Mouse (Mus musculus) layer of hippocampus, postnatal 14 days (tissue): ENCODE measurements around the gene Erc2. TPM values are rescaled to one million over a fixed set of nuclear protein-coding genes. Genes with fewer than 3 reads are reported as not detected.

ENCODE experiments used
- DNase-seq, 2 experiments: peaks; one replicate each; pipeline ENCODE4 v3.0.0; 2021 to 2022; ENCODE audit warnings: low spot score in 2 of 2, mixed read lengths in 1 of 2
- total RNA-seq, 2 experiments: library from RNA; stranded (reverse); gene quantifications; 2 replicates each; pipeline ENCODE4 v1.2.3; 2021

Erc2 gene
- total RNA-seq, 2 experiments from 2014 or later: 252 to 266 TPM

DNA sequence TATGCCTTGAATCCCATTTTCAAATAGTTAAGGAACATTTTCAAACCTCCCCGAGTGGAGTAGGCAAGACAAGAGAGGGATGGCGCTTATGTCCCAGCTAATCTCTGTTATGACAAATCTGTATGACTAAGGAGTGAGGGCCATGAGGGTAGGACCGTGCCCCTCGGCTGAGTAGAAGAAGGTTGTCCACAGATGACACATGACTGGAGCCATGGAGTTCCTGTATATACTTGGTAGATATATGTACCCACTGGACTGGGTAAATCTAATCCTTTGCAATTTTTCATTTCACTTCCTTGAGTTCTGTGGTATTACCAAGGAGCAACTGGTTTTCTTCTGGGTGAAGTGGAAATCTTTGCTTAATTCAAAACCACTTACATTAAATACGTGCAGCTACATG is 872.0 kb downstream of the Erc2 start:
- DNase-seq: no peak

DNA sequence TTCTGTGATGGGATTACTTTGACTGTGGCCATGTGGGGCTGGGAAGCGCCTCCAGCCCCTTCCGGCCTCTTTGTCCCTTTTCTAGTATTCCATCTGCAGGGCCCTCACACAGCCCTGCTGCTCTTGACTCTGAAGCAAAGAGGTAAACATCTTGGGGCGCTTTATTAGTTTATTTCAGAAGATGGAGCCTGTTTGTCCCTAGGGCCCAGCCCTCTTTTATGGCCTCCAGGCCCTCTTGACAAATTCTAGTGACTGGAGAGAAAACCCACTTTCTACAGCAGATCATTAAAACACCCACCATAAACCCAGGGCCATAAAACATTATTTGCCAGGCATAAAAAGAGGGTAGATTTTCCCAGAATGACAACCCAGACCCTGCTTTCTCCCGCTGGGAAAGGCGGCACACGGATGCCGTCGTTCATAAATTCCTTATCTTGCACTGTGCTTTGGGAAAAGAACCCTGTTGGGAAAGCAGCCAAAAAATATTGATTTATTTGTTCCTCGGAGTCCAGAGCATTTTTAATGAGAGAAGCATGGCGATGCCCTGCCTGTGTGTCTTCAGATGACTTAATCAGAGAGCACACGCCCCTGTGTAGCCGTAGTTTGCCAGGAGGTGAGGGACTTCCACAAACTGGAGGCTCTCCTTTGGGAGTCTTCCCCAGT is 879.1 kb downstream of the Erc2 start:
- DNase-seq: no peak

DNA sequence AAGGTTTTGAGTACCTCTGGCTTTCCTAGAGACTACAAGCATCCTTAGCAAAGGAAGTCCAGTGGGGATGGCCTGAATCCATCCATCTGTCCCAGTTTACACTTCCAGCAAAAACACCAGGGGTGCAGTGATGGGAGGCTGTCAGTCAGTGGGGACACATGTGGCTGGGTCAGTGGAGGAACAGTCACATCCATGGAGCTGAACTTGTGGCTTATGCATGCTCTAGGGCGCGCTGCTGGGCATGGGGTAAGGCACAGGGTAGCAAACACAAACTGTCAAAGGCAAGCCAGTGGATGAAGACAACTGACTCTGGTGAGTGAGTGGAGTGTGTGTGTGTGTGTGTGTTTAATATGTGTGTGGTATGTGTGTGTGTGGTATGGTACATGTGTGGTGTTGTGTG is 881.0 kb downstream of the Erc2 start:
- DNase-seq: no peak

DNA sequence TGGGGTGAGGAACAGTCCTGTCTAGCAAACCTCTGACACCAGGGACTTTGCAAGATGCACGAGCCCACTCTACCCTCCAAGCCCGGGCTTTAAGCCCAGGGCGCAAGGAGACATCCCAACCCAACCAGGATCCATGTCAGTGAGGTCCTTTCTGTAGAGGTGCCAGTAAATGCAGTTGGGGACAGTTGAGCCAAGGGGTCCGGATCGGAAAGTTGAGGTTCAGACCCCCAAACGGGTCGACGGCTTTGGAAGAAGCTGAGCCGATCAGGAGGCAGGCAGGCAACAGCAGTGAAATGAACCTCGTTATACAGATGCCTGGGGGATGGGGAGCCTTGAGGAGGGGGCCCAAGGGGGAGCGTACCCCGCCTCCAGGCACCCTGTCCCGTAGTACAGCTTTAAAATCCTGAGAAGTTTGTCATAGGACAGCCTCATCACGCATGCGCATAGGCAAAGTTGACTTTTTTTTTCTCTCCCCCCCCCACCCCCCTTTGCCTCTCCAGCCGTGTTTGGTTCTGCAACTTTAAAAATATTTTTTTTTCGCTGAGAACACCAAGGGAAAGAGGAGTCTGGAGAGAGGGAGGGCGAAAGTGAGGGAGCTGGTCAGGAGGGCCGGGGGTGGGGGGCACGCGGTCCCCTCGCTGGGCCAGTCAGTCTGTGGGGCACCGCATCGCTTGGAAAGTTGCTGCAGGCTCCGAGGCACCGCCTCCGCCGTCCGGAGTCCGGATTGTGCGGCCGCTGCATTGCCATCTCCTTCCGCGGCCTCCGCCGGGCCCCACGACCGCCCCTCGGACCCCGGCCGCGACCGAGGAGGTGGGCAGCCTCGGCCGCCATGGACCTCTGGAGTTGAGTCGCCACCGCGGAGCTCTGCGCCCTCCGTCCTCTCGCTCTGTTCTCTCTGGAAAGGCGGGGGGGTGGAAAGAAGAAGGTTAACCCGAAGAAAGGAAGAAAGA is 882.1 kb downstream of the Erc2 start, which contains the start of gene Wnt5a:
Gene Wnt5a, plus strand, starts transcription at position 650 of the 950 bp plus-strand sequence.
- DNase-seq: peak in 1 of 2 experiments; percentile 27

DNA sequence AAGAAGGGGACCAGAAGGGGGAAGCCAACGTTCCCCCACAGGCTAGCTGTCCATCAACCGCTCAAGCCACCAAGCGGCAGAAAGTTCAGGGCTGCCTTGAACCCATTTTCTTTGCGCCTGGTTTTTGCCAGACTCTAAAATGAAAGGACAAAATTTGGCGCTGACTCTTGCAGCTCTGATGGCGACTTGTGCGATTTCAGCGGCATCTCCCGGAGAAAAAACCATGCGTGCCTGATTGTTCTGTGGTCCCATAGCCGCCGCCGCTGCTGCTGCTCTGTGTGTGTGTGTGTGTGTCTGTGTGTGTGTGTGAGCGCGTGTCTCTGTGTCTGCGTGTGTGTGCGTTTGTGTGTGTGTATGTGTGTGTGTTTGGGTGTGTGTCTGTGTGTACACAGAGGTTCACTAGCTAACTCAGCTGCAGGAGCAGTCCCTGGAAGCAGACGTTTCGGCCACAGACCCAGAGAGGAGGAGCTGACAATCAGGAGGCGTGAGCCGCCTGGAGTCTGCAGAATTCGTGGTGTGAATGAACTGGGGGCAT is 882.9 kb downstream of the Erc2 start:
- peak; percentile 39 to 41 for DNase-seq

DNA sequence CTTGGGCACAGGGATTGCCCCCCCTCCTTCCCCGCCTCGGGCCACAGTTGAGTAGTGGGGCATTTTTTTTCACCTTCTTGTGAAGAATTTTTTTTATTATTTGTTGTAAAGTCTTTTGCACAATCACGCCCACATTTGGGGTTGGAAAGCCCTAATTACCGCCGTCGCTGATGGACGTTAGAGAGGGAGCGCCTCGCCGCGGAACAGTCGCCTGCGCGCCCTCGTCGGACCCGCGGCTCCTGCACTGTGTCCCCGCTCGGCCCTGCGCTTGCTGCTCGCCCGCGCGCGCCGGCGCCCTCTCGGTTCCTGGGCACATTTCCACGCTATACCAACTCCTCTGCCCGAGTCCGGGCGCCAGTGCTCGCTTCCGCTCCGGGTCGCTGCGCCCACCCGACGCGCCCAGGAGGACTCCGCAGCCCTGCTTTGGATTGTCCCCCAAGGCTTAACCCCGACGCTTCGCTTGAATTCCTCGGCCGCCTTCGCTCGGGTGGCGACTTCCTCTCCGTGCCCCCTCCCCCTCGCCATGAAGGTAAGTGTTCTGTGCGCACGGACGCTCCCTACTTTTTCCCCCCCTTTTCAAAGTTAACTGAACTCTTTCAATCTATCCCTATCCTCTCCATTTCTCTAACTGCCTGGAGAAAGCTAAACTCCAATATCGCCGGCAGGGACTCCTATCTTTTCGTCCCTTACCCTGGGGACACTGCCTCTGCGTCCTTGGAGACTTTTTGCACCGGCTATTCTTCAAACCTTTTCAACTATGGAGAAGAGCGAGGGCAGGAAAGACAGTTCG is 883.6 kb downstream of the Erc2 start:
- peak in 1 of 2 experiments; percentile 26 for DNase-seq

DNA sequence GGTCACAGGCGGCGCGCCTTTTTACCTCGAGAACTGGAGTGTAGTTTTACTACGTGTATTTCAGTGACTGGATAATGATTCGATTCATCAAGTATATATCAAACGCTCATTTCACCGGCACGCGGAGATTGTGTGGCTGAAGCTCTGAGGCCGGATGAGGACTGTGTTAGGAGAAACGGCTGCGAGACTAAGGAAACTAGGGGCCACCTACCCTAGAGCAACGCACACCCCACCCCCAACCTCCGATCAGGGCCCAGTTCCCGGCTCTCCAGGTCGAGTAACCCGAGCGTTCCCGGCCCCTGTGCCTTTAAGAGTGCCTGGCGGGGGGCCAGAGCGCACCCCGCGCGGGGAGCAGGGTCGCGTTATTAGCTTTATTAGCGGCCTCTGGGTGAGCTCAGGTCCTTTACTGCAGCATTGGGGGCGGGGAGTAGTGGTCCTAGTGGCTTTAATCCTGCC is 884.2 kb downstream of the Erc2 start:
- DNase-seq: peak; percentile 33 to 56

DNA sequence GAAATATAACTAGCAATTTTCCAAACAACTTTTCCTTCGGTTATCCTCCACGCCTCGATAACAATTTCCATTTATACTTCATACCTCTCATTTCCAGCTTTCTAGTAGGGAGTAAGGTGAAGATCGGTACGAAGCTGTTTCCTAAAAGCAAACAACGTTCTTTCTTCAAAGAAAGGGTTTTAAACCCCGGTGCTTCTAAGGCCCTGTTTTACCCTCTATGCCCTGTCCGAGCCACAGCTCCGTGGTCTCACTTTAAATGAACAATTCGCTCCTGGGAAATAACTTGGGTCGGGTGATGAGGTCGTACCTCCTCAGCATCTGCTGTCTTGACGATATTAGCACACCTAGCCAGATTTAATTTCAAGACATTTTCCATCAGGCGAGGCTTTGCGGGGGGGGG is 884.8 kb downstream of the Erc2 start:
- DNase-seq: no peak

DNA sequence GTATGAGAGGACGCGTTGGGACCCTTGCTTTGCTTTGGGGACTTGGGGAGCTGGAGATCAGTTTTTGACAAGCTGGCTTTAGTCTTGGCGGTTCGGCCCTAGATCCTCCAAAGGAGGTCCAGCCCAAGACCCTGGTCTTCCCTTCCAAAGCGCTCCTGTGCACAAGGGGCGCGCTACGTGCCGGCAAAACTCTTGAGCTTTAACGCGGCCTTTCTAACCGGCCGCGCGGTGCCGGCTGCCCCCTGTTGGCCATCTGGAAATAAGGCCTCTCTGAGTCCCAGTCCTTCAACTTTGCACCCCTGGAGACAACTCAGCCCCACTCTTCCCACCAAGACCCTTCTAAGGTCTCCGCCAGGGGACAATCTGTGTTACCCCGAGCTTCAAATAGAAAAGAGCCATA is 885.2 kb downstream of the Erc2 start:
- DNase-seq: peak; percentile 65 to 75

DNA sequence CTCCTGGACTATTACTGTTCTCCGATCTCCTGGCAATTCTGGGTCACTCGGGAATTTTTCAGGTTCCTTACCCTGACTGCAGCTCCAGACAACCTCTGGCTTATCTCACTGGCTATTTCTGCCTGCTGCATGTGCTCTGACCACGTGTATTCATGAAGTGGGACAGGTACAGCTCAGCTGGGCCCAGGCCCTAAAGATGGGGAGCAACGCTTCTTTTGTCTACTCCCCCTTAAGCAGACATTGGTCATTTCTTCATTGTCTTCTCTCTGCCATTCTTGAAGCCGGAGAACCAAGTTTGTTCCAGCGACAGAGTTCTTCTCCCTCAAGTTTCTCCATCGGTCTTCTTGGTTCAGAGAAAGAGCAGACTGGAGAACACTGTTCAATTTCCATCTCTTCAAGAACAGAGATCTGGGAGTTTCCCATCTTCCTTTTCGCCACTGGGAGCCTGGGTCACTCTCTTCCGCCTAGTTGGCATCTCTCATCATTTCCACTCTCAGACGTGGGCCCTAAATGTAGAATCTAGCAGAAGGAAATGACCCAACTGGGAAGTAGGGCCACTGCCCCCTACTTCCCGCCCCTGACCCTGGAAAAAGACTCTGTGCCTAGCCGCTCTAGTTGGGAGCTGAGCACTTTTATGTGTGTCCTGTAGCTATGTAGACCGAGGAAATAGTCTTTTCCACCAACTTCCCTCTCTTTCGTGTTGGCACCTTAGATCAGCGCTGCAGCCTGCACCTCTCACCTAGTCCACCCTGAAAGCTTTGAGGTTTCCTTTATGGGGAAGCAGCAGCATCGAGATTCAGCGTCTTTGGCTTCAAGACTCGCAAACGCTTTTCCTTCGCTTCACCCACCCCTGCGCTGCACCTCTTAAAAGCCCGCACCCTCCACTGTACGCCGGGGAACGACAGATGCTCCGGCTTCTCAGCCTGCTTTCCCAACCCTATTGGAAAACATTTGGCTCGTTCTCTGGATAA is 886.3 kb downstream of the Erc2 start:
- peak in 1 of 2 experiments; percentile 14 for DNase-seq

DNA sequence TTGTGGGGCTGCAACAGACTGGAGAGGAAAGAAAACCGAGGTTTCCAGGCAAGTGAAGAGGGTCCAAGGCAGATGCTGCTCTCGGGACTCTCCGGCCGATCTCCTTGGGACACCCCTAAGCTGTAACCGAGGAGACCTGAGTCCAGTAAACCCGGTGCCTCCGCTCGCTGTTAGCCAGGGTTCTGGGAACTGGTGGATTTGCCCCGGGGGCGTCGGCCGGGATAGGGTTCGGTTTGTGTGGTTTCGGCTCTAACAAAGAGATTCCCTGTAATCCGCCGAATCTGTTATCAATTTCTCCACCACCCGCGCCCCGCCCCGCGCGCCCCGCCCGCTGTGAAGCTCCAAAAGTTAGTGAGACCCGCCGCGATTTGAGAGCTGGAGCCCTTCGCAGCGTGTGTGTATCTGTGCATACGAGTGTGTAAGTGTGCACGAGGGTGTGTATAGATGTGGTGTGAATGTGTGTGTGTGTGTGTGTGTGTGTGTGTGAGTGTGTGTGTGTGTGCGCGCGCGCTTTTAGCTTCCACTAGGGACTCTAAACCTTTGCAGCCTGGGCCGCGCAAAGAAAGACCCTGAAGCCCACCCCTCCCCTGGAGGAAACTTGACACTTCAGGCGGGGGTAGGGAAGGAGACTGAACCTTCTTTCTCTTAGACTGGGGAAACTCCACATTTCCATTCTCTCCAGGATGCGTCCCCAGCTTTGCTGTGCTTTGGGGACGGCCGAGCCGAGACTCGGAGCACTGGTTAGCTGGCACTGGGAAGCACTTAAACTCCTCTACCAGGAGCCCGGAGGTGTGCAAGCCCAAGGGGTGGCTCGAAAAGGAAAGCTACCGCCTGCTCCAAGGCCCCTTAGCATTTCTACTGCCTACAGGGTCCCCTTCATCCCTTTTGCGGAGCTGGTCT is 887.5 kb downstream of the Erc2 start:
- DNase-seq: peak; percentile 34 to 40

DNA sequence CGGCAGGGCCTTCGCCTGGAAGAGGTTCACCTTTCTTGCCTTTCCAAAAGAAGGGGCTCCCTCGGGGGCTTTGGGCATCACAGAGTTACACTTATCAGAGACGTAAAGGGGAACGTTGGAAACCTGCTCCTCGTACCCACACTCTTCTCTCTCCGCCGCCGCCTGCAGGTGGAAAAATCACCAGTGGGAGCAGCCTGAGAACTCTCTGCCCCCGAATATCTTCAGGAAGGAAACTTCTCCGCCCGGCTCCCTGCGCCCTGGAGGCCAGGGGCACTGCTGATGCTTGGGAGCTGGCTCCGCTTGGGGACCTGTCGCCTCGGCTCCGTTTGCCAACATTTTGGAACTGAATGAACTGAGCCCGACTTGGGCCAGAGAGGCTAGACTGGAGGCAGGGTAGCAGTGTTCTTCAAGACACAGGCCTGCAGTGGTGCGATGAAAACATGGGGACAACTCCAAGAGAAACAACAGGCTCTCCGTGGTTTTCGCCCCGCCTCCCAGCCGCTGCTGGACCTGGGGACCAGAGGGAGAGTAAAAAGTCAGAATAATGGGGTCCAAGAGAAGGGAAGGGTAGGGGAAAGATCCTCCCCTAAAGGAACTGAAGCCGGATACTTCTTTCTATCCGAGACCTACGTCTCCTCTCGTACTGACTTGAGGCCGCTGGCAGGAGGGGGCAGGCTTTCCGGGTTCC is 888.3 kb downstream of the Erc2 start:
- peak; percentile 31 to 35 for DNase-seq

DNA sequence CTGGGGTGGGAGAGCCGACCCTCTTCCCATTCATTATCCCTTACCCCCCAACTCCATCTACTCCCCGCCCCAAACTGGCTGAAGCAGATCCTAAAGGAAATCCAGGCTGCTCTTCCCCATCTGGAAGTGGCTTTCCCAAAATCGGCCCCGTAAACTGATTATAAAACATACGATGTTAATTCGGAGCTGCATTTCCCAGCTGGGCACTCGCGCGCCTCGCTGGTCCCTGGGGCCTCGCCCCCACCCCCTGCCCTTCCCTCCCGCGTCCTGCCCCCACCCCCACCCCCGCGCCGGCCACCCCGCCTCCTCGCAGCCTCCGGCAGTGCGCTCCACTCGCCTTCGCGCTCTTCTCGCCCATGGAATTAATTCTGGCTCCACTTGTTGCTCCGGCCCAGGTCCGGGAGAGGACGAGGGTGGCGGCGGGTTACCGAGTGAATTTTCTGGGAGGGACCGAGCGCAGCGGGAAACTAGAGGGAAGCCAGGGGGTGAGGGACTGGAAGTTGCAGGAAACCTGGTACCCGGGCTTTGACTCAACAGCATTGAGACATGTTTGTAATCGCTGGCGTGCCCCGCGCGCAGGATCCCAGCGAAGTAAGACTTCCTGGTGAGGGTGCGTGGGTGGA is 888.9 kb downstream of the Erc2 start:
- DNase-seq: peak in 1 of 2 experiments; percentile 22

DNA sequence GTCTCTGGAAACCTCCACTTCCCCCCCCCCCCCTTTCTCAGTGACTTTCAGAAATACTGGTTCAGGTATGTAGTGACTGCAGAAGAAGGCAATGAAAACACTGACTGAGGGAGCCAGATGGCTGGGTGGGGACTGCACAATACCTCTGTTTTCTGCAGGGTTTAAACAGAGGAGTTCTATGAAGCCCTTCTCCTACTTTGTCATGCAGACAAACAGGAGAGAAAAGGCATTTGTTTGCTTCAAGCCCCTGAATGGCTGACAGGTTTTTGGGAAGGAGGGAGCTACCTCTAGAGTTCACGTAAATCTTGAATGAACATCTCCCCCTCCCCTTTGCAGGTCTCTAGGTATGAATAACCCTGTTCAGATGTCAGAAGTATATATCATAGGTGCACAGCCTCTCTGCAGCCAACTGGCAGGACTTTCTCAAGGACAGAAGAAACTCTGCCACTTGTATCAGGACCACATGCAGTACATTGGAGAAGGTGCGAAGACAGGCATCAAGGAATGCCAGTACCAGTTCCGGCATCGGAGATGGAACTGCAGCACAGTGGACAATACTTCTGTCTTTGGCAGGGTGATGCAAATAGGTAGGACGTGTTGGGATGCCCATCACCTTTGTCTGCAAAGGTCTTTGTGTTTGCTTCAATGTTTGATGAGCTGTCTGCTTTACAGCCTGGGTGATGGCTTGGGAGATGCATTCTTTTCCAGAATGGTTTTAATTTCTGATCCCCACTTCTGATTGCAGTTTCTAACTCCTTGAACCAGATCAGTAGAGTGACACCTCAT is 890.8 kb downstream of the Erc2 start:
- no peak for DNase-seq

DNA sequence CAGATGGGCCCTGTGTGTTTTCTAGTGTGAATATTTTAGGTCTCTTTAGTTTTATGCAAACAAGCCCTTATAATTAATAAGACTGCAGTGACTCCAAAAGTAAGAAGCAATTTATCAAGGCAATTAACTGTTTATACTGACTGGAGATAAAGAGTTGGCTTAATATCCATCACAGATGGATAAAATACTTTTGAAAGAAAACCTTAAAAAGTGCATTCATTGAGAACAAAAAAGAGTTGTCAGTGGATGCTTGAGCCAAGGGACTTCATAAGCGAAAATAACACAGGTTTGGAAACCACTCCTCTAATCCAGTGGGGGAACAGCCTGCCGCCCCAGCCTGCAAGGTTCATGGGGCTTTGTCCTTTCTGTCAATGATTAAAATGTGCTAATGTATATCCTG is 891.9 kb downstream of the Erc2 start:
- no peak for DNase-seq

DNA sequence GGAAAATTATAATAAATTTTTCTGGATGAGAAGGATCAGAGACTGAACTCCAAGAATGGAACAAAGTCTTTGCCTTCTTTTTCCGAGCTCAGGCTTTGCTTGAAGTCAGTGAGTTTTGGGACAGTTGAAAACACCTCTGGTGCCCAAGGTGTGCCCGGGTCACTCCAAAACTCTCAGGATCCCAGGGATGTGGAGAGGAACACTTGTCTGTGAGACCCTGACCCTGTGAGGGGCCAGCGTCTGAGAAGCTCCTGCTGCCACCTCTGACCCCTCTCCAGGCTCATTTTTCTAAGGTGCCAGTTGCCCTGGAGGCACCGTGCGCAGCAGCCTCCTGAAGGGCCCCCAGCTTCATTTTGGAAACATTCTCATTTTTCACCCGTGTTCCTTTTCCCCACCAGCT is 893.1 kb downstream of the Erc2 start:
- no peak for DNase-seq
